Mouse (Mus musculus): ENCODE results near the gene Cpox.

- TF ChIP-seq CTCF (conservative IDR thresholded peaks at IDR 0.05; ENCODE audit: insufficient read depth, insufficient read length, low read depth, low read length), result no peak
- no peak for TF ChIP-seq POLR2A (IDR thresholded peaks at IDR 0.05; ENCODE audit: low read depth, low read length)
Measured at GRCm38 (mm10) chr16:58669264-58669663, 828 bp upstream of the Cpox start.
